Mouse (Mus musculus): ENCODE measurements at regions not wholly inside any gene's neighbourhood (a gene's known extent, or its start where the extent isn't known, plus 50 kb on each side); places are given as distances from the start of the nearest gene placed in this dataset.

DNA sequence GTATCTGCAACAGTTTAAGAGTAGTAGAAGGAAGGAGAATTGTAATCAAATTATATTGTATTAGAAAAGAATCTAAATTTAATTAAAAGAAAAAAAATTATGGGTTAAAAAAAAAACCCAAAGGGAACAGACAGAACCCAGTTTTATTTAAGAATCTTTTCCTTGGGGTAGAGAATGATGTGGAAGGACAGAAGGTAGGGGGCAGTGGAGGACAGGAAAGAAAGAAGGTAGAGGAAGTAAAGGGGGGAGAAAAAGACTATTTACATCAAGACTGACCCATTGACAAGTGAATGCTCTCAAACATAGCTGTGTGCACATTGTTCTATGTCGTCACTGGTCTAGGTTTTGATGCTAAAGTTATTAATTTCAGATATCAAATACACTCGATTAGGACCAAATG is 142.8 kb upstream of the Cdh20 start:
- H3K4me2 ChIP-seq (ENCODE audit: low read depth): no peak overlapping the region
- no peak for DNase-seq
- no peaks in the 10 kb centered on the region for H3K27me3 ChIP-seq (ENCODE audit: insufficient read depth, low read length)
- no peak overlapping the region for H3K9ac ChIP-seq
- H3K4me1 ChIP-seq (ENCODE audit: insufficient read depth): no peaks in the 10 kb centered on the region
- peak; percentile 35; the same call in 1 of the 2 replicates for TF ChIP-seq CTCF (IDR thresholded peaks at IDR 0.05; ENCODE audit: low read depth)
- WGBS: 60% methylated on average over 2 of the region's 2 CpGs
- ATAC-seq: no peak
- no peaks in the 10 kb centered on the region for H3K36me3 ChIP-seq (ENCODE audit: insufficient read depth)
- H3K9me3 ChIP-seq (ENCODE audit: low read length): no peaks in the 10 kb centered on the region
- no peak overlapping the region for H3K4me3 ChIP-seq (ENCODE audit: low read depth, low read length)
- H3K27ac ChIP-seq (ENCODE audit: low read depth, low read length): no peak overlapping the region

DNA sequence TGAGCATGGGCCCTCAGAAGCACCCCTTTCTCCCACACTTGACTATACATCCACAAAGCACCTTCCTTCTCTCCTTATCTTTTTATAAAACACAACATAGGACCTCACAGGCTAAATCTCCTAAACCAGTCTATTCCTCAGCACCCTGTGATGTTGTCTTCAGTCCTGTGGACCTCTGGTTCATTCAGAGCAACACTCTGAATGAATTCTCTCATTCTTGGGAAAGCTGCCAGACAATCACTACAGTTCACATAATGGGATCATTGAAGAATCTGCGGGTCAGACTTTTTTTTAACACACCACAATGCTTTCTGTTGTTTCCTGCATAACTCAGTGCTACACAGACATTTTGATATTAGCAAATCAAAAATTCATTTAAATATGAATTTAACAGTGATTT is 115.9 kb upstream of the Cdh20 start:
- ATAC-seq (no peak), DNase-seq (peak; percentile 6)
- Histone ChIP-seq H3K9me3 (ENCODE audit: low read length) (no peaks in the 10 kb centered on the region), H3K9ac (no peak overlapping the region), H3K36me3 (ENCODE audit: insufficient read depth) (no peaks in the 10 kb centered on the region), H3K4me2 (ENCODE audit: low read depth) (no peak overlapping the region), H3K4me1 (ENCODE audit: insufficient read depth) (no peaks in the 10 kb centered on the region), H3K27me3 (ENCODE audit: insufficient read depth, low read length) (no peaks in the 10 kb centered on the region), H3K27ac (ENCODE audit: low read depth, low read length) (no peak overlapping the region), H3K4me3 (ENCODE audit: low read depth, low read length) (no peak overlapping the region)
- 18% methylated on average over 1 of the region's 1 CpGs for WGBS
- TF ChIP-seq CTCF (IDR thresholded peaks at IDR 0.05; ENCODE audit: low read depth): no peak

All from forebrain, postnatal 0 days (tissue).